Mouse (Mus musculus) brain, embryonic 14.5 days (tissue): ENCODE results near the gene Kcnip2.

Experiments
- CTCF ChIP-seq: fragments of 200-500 bp; IDR thresholded peaks from 2 replicates; pipeline ENCODE4 v1.5.1; 2012; ENCODE audit warnings: inconsistent platforms, mild to moderate bottlenecking, moderate library complexity, borderline replicate concordance; ENCODE audit not compliant: insufficient read depth, insufficient read length; ENCODE audit errors: extremely low read depth
- POLR2A ChIP-seq: fragments of 200-500 bp; IDR thresholded peaks from 2 replicates; pipeline ENCODE4 v1.6.1; 2012; ENCODE audit warnings: mild to moderate bottlenecking, inconsistent platforms, borderline replicate concordance; ENCODE audit not compliant: poor library complexity, insufficient read depth, insufficient read length, severe bottlenecking; ENCODE audit errors: extremely low read depth

DNA sequence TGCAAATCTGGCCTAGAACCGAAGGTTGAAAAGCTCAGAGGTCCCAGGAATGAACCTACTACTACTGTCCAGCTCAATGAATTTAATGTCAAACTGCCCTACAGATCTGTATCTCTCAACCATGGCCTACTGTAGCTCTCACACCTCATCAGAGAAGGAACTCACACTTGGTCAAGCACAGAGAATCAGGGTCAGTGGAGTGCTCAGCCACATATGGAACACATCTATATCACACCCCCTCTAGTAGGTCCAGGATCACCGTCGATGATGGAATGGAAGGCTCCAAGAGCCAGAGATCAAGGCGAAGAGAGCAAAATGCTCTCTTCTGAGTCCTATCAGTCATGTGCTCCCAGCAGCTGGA, 31.9 kb upstream of the Kcnip2 start:
- TF ChIP-seq CTCF (no peak), POLR2A (no peak)
